Mouse (Mus musculus) heart, postnatal 4 days (tissue): ENCODE measurements around the gene Add3. TPM values are rescaled to one million over a fixed set of nuclear protein-coding genes. Genes with fewer than 3 reads are reported as not detected.
A peak's percentile ranks its signal among the peaks of the same experiment; 100 is the strongest.

ENCODE experiments used
- DNase-seq: peaks from one replicate; pipeline ENCODE4 v3.0.0; 2021
- total RNA-seq, 2 experiments: library from RNA; stranded (reverse); gene quantifications; 2 replicates each; pipeline ENCODE4 v1.2.3; 2021

The Add3 gene
- total RNA-seq, 2 experiments from 2014 or later, result 99.0 to 102 TPM

- DNase-seq, result no peak
Observed at GRCm38 (mm10) chr19:53243956-53244355, 103.7 kb downstream of the Add3 start.

GRCm38 (mm10) chr19:53247558-53247957 is 107.3 kb downstream of the Add3 start:
- no peak for DNase-seq

GRCm38 (mm10) chr19:53248023-53248494 is 107.8 kb downstream of the Add3 start:
- DNase-seq, result peak; percentile 59

- DNase-seq, result no peak
Observed at GRCm38 (mm10) chr19:53251015-53251414, 110.8 kb downstream of the Add3 start.

- no peak for DNase-seq
Observed at GRCm38 (mm10) chr19:53251656-53252055, 111.4 kb downstream of the Add3 start.

GRCm38 (mm10) chr19:53252111-53253028 is 112.1 kb downstream of the Add3 start:
- DNase-seq, result no peak

GRCm38 (mm10) chr19:53256361-53256760 is 116.1 kb downstream of the Add3 start:
- no peak for DNase-seq

- peak; percentile 47 for DNase-seq
Observed at GRCm38 (mm10) chr19:53256991-53257594, 116.8 kb downstream of the Add3 start.

- DNase-seq, result peak; percentile 34
Observed at GRCm38 (mm10) chr19:53257631-53258560, 117.7 kb downstream of the Add3 start.

GRCm38 (mm10) chr19:53258740-53259506 is 118.7 kb downstream of the Add3 start:
- DNase-seq, result no peak

GRCm38 (mm10) chr19:53259541-53259940 is 119.3 kb downstream of the Add3 start:
- no peak for DNase-seq

- DNase-seq, result no peak
Observed at GRCm38 (mm10) chr19:53260261-53260660, 120.0 kb downstream of the Add3 start.

GRCm38 (mm10) chr19:53260828-53261227 is 120.6 kb downstream of the Add3 start:
- DNase-seq, result no peak

GRCm38 (mm10) chr19:53262061-53262460 is 121.8 kb downstream of the Add3 start:
- DNase-seq, result no peak

- DNase-seq, result no peak
Observed at GRCm38 (mm10) chr19:53263859-53264733, 123.9 kb downstream of the Add3 start.

- no peak for DNase-seq
Observed at GRCm38 (mm10) chr19:53264821-53265727, 124.8 kb downstream of the Add3 start.

GRCm38 (mm10) chr19:53267305-53267704 is 127.1 kb downstream of the Add3 start:
- no peak for DNase-seq

GRCm38 (mm10) chr19:53273055-53273722 is 132.9 kb downstream of the Add3 start:
- DNase-seq, result peak; percentile 34
